Mouse (Mus musculus) thymus, adult 2 months (tissue): ENCODE results near the gene Sirt7. TPM values are rescaled to one million over a fixed set of nuclear protein-coding genes. Genes with fewer than 3 reads are reported as not detected.
A peak's percentile ranks its signal among the peaks of the same experiment; 100 is the strongest.

Experiments used
- DNase-seq: peaks from one replicate; pipeline ENCODE4 v3.0.0; 2021
- H3K27ac ChIP-seq: fragments of 200-500 bp; 2 replicates; pipeline ENCODE4 v1.5.1; 2012; ENCODE audit warnings: low read length, control low read depth; ENCODE audit not compliant: control insufficient read depth, insufficient read depth
- H3K27me3 ChIP-seq: fragments of 200-500 bp; 2 replicates; pipeline ENCODE4 v1.6.1; 2012; ENCODE audit warnings: mild to moderate bottlenecking, low read length, moderate library complexity, mixed read lengths; ENCODE audit not compliant: control insufficient read depth, insufficient read depth
- H3K36me3 ChIP-seq: fragments of 200-500 bp; 2 replicates; pipeline ENCODE4 v1.6.1; 2012; ENCODE audit warnings: mild to moderate bottlenecking, low read length, moderate library complexity; ENCODE audit not compliant: control insufficient read depth, insufficient read depth
- H3K4me1 ChIP-seq: fragments of 200-500 bp; replicated peaks from 2 replicates; pipeline ENCODE4 v1.6.1; 2012; ENCODE audit warnings: low read length; ENCODE audit not compliant: control insufficient read depth, insufficient read depth
- H3K4me3 ChIP-seq: fragments of 200-500 bp; 2 replicates; pipeline ENCODE4 v1.5.1; 2012; ENCODE audit warnings: mild to moderate bottlenecking, low read length, control low read depth, moderate library complexity; ENCODE audit not compliant: control insufficient read depth, insufficient read depth
- CTCF ChIP-seq: fragments of 200-500 bp; IDR thresholded peaks from 2 replicates; pipeline ENCODE4 v1.5.1; 2012; ENCODE audit warnings: mild to moderate bottlenecking, control low read depth, low read length, moderate library complexity, borderline replicate concordance; ENCODE audit not compliant: control insufficient read depth, poor library complexity, insufficient read depth; ENCODE audit errors: extremely low read depth
- POLR2A ChIP-seq: fragments of 200-500 bp; IDR thresholded peaks from 2 replicates; pipeline ENCODE4 v1.6.1; 2012; ENCODE audit warnings: mild to moderate bottlenecking, low read length, control low read depth, moderate library complexity; ENCODE audit not compliant: control insufficient read depth, poor library complexity, insufficient read depth; ENCODE audit errors: extremely low read depth
- WGBS: fragments of 180-500 bp; shearing (Covaris S2); methylation state at CpG from one replicate; pipeline ENCODE4 v1.1.7; 2018; 5-methylcytosine and 5-hydroxymethylcytosine counted together
- polyA plus RNA-seq: library from polyadenylated mRNA; depleted of rRNA; stranded (reverse); fragments of >200 nt; gene quantifications from 2 replicates; pipeline ENCODE4 v1.2.3, GENCODE M21; 2012

Sirt7 gene
- polyA plus RNA-seq, 1 experiment = 184 TPM

DNA sequence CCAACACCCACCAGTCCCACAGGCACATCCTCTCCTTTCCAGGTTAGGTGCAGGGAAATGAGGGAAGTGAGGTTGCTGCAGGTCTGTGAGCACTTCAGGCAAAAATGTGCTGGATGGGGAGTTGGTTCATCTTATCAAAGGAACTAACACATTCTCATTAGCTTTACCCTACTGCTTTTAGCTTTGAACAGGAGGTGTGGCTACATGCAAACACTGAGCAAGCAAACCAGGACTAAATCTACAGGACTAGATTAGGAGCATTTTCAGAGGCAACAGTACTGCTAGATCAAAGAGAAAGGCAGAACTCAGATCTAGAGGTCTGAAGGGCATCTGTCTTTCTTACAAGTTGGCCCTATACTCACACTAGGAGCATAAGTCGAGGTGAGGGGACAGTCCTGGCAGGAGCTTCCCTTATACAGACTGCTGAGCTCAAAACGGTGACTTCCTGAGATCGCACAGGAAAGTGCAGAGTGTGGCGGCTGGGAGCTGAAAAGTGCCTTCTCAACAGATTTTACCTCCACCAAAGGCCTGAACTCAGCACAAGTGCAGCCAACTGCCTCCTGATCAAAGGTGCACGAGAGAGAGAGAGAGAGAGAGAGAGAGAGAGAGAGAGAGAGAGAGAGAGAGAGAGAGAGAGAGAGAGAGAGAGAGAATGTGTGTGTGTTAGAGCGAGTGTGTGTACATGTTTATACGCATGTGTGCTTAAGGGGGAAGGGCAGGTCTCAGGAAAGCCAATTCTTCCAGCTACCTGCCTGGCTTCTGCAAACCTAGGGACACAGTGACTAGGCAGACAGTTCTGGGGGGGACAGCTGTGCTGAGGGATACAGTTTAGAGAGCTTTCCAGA, 6.1 kb upstream of the Sirt7 start:
- no peaks in the 10 kb centered on the region for H3K36me3 ChIP-seq
- 4% methylated on average over 7 of the region's 7 CpGs for WGBS
- no peak for DNase-seq
- H3K27ac ChIP-seq = peak overlapping the region; percentile 19
- H3K4me3 ChIP-seq = no peak overlapping the region
- H3K4me1 ChIP-seq = peaks cover 64% of the 10 kb centered on the region
- no peak for TF ChIP-seq CTCF
- TF ChIP-seq POLR2A = no peak
- H3K27me3 ChIP-seq = no peaks in the 10 kb centered on the region

DNA sequence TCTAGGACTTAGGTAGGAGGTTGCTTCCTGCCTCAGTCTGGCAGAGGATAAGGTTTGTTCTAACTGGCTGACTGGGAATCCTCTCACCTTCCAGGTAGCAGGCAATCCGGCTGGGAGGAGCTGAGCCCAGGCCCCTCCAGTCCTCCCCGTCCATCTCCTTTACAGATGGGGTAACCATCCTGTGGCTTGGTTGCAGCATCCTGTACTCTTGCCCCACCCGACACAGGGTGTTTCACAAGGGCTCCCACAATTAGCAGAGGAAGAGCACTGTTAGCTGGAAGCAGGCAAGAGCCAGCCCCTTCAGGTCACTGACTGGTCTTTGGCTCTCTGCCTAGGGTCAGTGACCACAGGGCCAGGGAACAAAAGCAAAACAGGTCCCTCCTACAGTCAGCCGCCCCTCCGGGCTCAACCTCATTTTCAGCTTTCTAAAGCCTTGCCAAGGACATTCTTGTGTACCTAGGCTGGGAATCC, 5.4 kb upstream of the Sirt7 start:
- no peak for DNase-seq
- Histone ChIP-seq H3K4me1 (peaks cover 69% of the 10 kb centered on the region), H3K27ac (peak overlapping the region; percentile 13), H3K36me3 (no peaks in the 10 kb centered on the region), H3K4me3 (no peak overlapping the region), H3K27me3 (no peaks in the 10 kb centered on the region)
- TF ChIP-seq POLR2A (no peak), CTCF (no peak)
- 28% methylated on average over 5 of the region's 5 CpGs for WGBS

DNA sequence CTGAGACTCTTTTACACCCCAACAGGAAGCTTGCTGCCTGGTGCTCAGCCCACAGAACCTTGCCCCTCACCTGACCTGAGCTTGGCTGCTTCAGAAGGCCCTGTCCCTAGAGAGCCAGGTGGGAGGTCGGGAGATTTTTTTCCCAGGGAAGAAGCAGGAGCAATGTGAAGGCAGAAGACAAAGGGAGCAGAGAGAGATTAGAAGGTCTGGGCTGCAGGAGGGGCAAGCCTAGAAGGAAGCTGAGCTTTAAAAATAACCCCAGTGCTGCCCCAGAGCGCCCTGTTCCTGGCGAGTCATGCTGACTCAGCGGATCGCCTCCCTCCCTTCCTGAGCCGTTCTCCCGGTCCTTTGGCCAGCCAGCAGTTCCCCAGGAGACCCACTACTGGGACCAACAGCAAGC, 4.9 kb upstream of the Sirt7 start:
- peaks cover 74% of the 10 kb centered on the region for H3K4me1 ChIP-seq
- WGBS = 10% methylated on average over 7 of the region's 7 CpGs
- no peak for DNase-seq
- H3K27ac ChIP-seq = peak overlapping the region; percentile 13
- peak overlapping the region; percentile 29; the same call in 1 of the 2 replicates for H3K4me3 ChIP-seq
- TF ChIP-seq CTCF = no peak
- TF ChIP-seq POLR2A = no peak
- H3K36me3 ChIP-seq = no peaks in the 10 kb centered on the region
- H3K27me3 ChIP-seq = no peaks in the 10 kb centered on the region

DNA sequence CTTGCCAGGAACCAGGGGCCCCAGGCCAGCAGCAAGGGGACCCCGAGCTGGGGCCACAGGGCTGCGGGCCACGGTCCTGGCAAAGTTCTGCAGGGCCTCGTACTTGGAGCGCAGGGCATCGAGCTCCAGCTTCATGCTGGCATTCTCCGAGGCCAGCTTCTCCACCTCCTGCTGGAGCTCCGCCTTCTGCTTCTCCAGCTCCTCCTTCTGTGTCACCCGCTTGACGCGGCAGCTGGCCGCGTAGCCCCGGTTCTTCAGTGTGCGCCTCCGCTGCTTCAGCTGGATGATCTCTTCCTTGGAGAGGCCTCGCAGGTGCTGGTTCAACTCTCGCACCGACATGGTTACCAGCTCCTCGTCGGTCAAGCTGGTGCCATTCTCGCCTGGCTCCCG, 4.3 kb upstream of the Sirt7 start:
- Histone ChIP-seq H3K36me3 (no peaks in the 10 kb centered on the region), H3K27me3 (no peaks in the 10 kb centered on the region), H3K27ac (peak overlapping the region; percentile 18), H3K4me3 (peak overlapping the region; percentile 29), H3K4me1 (peaks cover 74% of the 10 kb centered on the region)
- DNase-seq = peak; percentile 75
- TF ChIP-seq POLR2A (peak; percentile 28; the same call in 1 of the 2 replicates), CTCF (no peak; the same call in 1 of the 2 replicates)
- WGBS = 8% methylated on average over 23 of the region's 23 CpGs

DNA sequence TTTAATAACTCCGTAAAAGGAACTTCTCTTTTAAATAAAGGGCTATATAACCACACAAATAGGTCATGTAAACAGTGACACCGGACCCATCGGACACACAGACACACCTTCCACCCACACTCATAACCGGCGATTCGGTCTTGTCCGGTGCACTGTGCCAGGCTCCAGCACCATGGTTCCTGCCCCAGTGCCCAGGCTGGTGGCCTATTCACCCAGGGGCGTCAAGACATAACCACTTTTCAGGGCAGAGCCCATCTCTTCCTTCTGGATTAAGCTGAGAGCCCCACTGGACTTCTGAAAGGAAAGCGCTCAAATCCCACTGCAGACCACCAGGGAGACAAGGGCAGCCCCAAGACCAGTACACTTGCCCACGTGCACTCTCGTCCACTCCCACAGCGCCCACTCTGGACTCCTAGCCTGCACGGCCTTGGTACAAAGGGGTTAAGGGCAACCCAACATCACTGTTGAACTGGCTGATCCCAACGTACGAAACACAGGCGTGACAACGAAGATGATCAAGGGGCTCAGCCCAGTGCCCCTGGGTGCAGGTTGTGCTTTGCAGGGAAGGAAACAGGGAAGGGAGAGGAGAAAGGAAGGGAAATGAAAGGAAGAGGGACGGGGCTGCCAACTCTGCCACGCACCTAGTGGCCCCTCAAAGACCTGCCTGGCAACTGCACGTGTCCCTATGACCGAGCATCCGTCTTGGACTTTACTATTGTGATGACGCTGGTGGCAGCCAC, 3.7 kb upstream of the Sirt7 start:
- H3K27me3 ChIP-seq = no peaks in the 10 kb centered on the region
- H3K36me3 ChIP-seq = no peaks in the 10 kb centered on the region
- peaks cover 71% of the 10 kb centered on the region for H3K4me1 ChIP-seq
- peak overlapping the region; percentile 29; the same call in 1 of the 2 replicates for H3K4me3 ChIP-seq
- TF ChIP-seq POLR2A = no peak
- peak; percentile 14; the same call in 1 of the 2 replicates for TF ChIP-seq CTCF
- 81% methylated on average over 23 of the region's 23 CpGs for WGBS
- DNase-seq = peak; percentile 33
- H3K27ac ChIP-seq = peak overlapping the region; percentile 18
